Mouse (Mus musculus) liver, embryonic 14.5 days (tissue): ENCODE results near the gene Arhgef38. TPM values are rescaled to one million over a fixed set of nuclear protein-coding genes. Genes with fewer than 3 reads are reported as not detected.
A peak's percentile ranks its signal among the peaks of the same experiment; 100 is the strongest.

Source experiments
- ATAC-seq: fragments of 200-750 bp; cut with Nextera tagmentation; 2 replicates; pipeline ENCODE4 v1.8.0; 2017; ENCODE audit warnings: moderate number of reproducible peaks, mild to moderate bottlenecking, moderate library complexity; ENCODE audit not compliant: insufficient read depth
- DNase-seq, 3 experiments: peaks; one replicate each; pipeline ENCODE4 v3.0.0-alpha.2; 2012 to 2013; ENCODE audit warnings: low read depth in 3 of 3, low spot score in 3 of 3
- H3K27ac ChIP-seq: fragments of 300-500 bp; sonication (generic); 2 replicates; pipeline ENCODE4 v1.5.1; 2014; ENCODE audit warnings: moderate library complexity, mild to moderate bottlenecking, control low read depth, inconsistent platforms
- H3K27me3 ChIP-seq: fragments of 300-500 bp; sonication (generic); 2 replicates; pipeline ENCODE4 v1.6.1; 2014; ENCODE audit warnings: mild to moderate bottlenecking, low read length, moderate library complexity; ENCODE audit not compliant: control insufficient read depth, insufficient read depth
- H3K36me3 ChIP-seq: fragments of 300-500 bp; sonication (generic); replicated peaks from 2 replicates; pipeline ENCODE4 v1.6.1; 2014; ENCODE audit warnings: low read depth; ENCODE audit not compliant: control insufficient read depth, insufficient read depth
- H3K4me1 ChIP-seq, 2 experiments: fragments of 200-500 bp in 1 of 2; fragments of 300-500 bp in 1 of 2; sonication (generic) in 1 of 2; replicated peaks; 2 replicates each; pipeline ENCODE4 v1.6.1; 2012 to 2014; ENCODE audit warnings: antibody characterized with exemption in 1 of 2, inconsistent platforms in 1 of 2, low read length in 1 of 2; ENCODE audit not compliant: control insufficient read depth in 2 of 2, insufficient read depth in 2 of 2
- H3K4me2 ChIP-seq: fragments of 300-500 bp; sonication (generic); 2 replicates; pipeline ENCODE4 v1.6.1; 2014; ENCODE audit warnings: low read depth, mild to moderate bottlenecking, control low read depth, moderate library complexity
- H3K4me3 ChIP-seq, 2 experiments: fragments of 200-500 bp in 1 of 2; fragments of 300-500 bp in 1 of 2; sonication (generic) in 1 of 2; 2 replicates each; pipeline ENCODE4 v1.5.1; 2012 to 2014; ENCODE audit warnings: low read depth in 2 of 2, low read length in 2 of 2, mild to moderate bottlenecking in 2 of 2, control low read depth in 1 of 2, inconsistent platforms in 1 of 2, moderate library complexity in 1 of 2; ENCODE audit not compliant: insufficient read depth in 1 of 2
- H3K9ac ChIP-seq: fragments of 300-500 bp; sonication (generic); replicated peaks from 2 replicates; pipeline ENCODE4 v1.6.1; 2014; ENCODE audit warnings: mild to moderate bottlenecking, control low read depth, moderate library complexity
- H3K9me3 ChIP-seq: fragments of 300-500 bp; sonication (generic); 2 replicates; pipeline ENCODE4 v1.6.1; 2016; ENCODE audit warnings: low read length, mixed read lengths; ENCODE audit not compliant: control insufficient read depth
- CTCF ChIP-seq: IDR thresholded peaks from 2 replicates; pipeline ENCODE4 v1.5.1; 2016; ENCODE audit warnings: antibody characterized with exemption, low read depth, control low read depth
- EP300 ChIP-seq: IDR thresholded peaks from 2 replicates; pipeline ENCODE4 v1.6.1; 2016; ENCODE audit warnings: antibody characterized with exemption, low read depth
- WGBS: fragments of 180-500 bp; shearing (Covaris S2); extraction: QIAGEN DNeasy Blood & Tissue Kit; methylation state at CpG from one replicate; pipeline ENCODE4 v1.1.7; 2014; ENCODE audit not compliant: insufficient replicate concordance; 5-methylcytosine and 5-hydroxymethylcytosine counted together
- polyA plus RNA-seq, 2 experiments: library from polyadenylated mRNA; depleted of rRNA in 1 of 2; stranded (reverse) in 1 of 2; unstranded in 1 of 2; fragments of >200 nt; fragmentation: Nextera tagmentation in 1 of 2; extraction: Ambion mirVana in 1 of 2; gene quantifications; 2 replicates each; pipeline versions ENCODE4 v1.2.1 to v1.2.3; 2012 to 2014

Gene Arhgef38
- polyA plus RNA-seq, 2 experiments: 0.02 TPM; not detected in 1

DNA sequence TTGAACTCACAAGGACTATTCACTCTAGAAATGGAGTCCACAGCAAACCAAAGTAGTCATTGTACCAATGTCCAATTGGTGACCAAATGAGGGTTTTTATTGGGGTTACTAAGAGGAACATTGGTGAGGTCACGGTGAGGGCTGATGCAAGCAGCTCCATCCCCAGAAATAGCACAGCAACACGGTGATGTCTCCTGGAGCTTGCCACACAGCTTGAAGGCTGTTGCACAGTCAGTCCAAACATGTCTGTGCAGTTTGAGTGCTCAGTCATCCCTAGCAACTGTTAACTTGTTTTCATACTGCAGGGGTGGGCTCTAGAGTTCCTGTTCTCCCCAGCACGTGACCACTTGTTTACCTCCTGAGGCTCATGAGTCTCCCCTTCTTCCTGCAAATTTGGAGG lies 131.0 kb downstream of the Arhgef38 start:
- H3K4me3 ChIP-seq: no peak overlapping the region
- DNase-seq: no peak
- H3K4me1 ChIP-seq: peaks cover 0 to under 1% of the 10 kb centered on the region in 2 experiments; a peak in 2 of 4 replicates
- H3K27ac ChIP-seq: no peak overlapping the region
- H3K4me2 ChIP-seq: no peak overlapping the region
- H3K27me3 ChIP-seq: no peaks in the 10 kb centered on the region
- H3K36me3 ChIP-seq: peaks cover 32% of the 10 kb centered on the region
- no peak overlapping the region for H3K9ac ChIP-seq
- WGBS: 74% methylated on average over 3 of the region's 3 CpGs
- H3K9me3 ChIP-seq: no peaks in the 10 kb centered on the region
- no peak for ATAC-seq
- TF ChIP-seq EP300: no peak
- no peak for TF ChIP-seq CTCF

DNA sequence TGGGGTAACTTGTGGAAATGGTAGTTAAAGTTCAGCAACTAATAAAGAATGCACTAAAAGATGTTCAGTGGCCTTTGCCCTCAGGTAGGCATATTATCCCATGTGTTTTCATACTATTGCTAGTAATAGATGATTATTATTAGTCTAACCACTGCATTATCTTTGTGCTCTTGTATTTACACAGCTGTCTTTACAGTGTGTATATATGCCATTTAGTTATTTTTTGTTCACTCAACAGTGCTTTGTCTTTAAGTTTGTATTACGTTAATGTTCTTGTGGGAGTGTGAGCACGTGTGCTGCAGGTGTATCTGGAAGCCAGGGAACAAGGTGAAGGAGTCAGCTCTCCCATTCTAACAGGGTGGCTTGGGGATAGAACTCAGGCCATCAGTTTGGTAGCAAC lies 135.8 kb downstream of the Arhgef38 start:
- Histone ChIP-seq H3K9ac (no peak overlapping the region), H3K4me1 (peaks cover 4 to 5% of the 10 kb centered on the region in 2 experiments), H3K9me3 (no peaks in the 10 kb centered on the region), H3K27ac (no peak overlapping the region), H3K4me2 (no peak overlapping the region), H3K27me3 (no peaks in the 10 kb centered on the region), H3K4me3 (no peak overlapping the region), H3K36me3 (peaks cover 23% of the 10 kb centered on the region)
- ATAC-seq (no peak), DNase-seq (no peak)
- 84% methylated on average over 2 of the region's 2 CpGs for WGBS
- TF ChIP-seq CTCF: no peak
- no peak for TF ChIP-seq EP300

DNA sequence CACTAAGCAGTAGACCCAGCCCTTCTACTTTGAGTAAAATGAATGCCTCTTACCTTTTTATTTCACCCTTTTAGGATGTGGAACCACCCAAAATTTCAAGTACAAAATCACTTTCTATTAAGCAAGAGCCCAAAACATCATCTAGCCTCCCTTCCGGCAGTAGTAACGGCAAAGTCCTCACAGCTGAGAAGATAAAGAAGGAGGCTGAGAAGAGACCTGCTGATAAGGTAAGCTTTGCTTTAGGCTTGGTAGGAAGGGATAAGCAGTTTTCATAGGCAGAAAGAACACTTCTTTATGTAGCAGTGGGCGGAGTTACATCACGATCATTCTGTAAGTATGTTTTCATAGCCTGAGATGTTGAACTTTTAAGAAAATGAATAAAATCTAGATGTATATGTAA lies 136.4 kb downstream of the Arhgef38 start:
- Histone ChIP-seq H3K27ac (no peak overlapping the region), H3K4me3 (no peak overlapping the region), H3K27me3 (no peaks in the 10 kb centered on the region), H3K4me1 (peaks cover 7 to 8% of the 10 kb centered on the region in 2 experiments), H3K4me2 (peak overlapping the region; percentile 47), H3K36me3 (peaks cover 18% of the 10 kb centered on the region), H3K9ac (no peak overlapping the region), H3K9me3 (no peaks in the 10 kb centered on the region)
- TF ChIP-seq CTCF (no peak), EP300 (peak; percentile 36; the same call in 1 of the 2 replicates)
- peak; percentile 74 for ATAC-seq
- 26% methylated on average over 4 of the region's 4 CpGs for WGBS
- peak in 2 of 3 experiments; percentile 24 to 31 for DNase-seq

DNA sequence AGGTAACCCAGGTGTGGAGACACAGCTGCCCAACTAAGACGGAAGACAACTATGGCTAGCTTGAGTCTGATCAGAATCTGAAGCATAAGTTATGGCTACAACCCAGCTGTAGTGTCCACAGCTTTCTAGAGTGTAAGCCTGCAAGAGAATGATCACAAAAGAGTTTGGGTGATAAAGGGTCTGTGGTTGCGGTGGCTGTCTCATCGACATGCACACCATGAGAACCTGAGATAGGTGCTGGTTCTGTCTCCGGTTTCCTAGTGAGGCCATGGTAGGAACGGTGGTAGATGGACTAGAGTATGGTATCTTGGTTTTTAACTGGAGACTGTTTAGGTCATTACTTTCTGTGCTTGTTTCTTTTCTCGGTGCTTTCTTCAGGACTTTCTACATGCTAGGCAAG lies 136.8 kb downstream of the Arhgef38 start:
- H3K9me3 ChIP-seq: no peaks in the 10 kb centered on the region
- H3K27ac ChIP-seq: no peak overlapping the region
- WGBS: 49% methylated on average over 6 of the region's 6 CpGs
- TF ChIP-seq CTCF: no peak
- no peak for TF ChIP-seq EP300
- DNase-seq (no peak), ATAC-seq (peak; percentile 53; the same call in 1 of the 2 replicates)
- no peaks in the 10 kb centered on the region for H3K27me3 ChIP-seq
- H3K4me1 ChIP-seq: peaks cover 8 to 12% of the 10 kb centered on the region in 2 experiments
- no peak overlapping the region for H3K9ac ChIP-seq
- peaks cover 18% of the 10 kb centered on the region for H3K36me3 ChIP-seq
- peak overlapping the region; percentile 47 for H3K4me2 ChIP-seq
- no peak overlapping the region for H3K4me3 ChIP-seq

DNA sequence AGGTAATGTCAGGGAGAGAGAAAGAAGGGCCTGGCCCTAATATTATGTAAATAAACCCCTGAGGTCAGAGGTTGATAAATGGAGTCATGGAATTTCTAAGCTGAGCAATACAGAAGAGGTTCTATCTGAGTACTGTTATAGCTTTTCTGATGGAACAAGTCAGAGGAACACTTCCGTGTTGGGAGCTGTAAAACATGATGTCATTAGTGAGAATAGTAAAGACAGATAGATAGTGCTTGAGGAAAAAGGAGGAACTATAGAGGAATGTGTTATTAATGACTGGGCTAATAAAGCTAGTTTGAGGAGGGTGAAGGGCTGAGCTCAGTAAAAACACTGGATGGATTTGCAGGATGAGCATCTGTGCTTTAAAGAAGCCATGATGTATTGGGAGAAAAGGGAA lies 140.4 kb downstream of the Arhgef38 start:
- Histone ChIP-seq H3K27me3 (no peaks in the 10 kb centered on the region), H3K4me1 (peaks cover 10 to 18% of the 10 kb centered on the region in 2 experiments), H3K27ac (no peak overlapping the region), H3K9me3 (no peaks in the 10 kb centered on the region), H3K4me2 (no peak overlapping the region), H3K9ac (no peak overlapping the region), H3K4me3 (no peak overlapping the region), H3K36me3 (peaks cover 10% of the 10 kb centered on the region)
- 44% methylated on average over 1 of the region's 1 CpGs for WGBS
- DNase-seq: no peak
- ATAC-seq: no peak
- no peak for TF ChIP-seq EP300
- no peak for TF ChIP-seq CTCF
